In the genomic region with DNA sequence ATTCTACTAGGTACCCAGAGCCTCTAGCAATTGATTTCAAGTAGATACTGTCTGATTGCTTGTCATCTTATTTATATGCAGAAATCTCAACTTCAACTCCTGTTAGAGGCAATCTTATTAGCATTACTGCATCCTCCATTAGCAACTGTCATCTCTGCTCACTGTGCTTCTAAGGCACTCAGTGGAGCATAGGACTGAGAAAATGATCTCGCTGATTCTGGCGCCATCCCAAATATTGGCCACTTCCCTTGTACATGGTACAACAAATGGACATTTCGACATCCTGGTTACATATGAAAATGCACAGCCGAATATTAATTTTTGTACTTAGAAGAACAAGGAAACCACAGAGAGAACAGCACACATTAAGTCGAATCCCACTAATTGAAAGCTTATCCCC, we compare ENCODE assay signal across 22 mouse cellular contexts.
A peak's percentile ranks its signal among the peaks of the same experiment; 100 is the strongest.
DNase-seq lines count a peak whose midpoint lies in the region; ATAC-seq and TF ChIP-seq lines count a peak whose summit lies in the region.
"Had no signal": no experiment of that assay in that cellular context is flagged by ENCODE, and none has a peak within 500 bp of the region (broad histone marks: within the 10 kb centered on the region; RNA-seq: fewer than 3 reads in every experiment).

No protein-coding gene starts in this region.

- H3K9ac ChIP-seq in hindbrain, embryonic 16.5 days (ENCODE audit: low read depth, low read length), result no peak overlapping the region
- H3K9ac ChIP-seq in hindbrain, embryonic 14.5 days, result no peak overlapping the region
- H3K9ac ChIP-seq in midbrain, embryonic 11.5 days (ENCODE audit: low read length), result no peak overlapping the region
- H3K9ac ChIP-seq in midbrain, embryonic 13.5 days (replicated peaks), result no peak overlapping the region
- H3K9ac ChIP-seq: heart, embryonic 15.5 days; intestine, embryonic 15.5 days had no signal

- no peaks in the 10 kb centered on the region for H3K9me3 ChIP-seq in hindbrain, embryonic 16.5 days (ENCODE audit: control insufficient read depth, low read length)
- no peaks in the 10 kb centered on the region for H3K9me3 ChIP-seq in hindbrain, embryonic 14.5 days (ENCODE audit: control insufficient read depth, low read length)
- H3K9me3 ChIP-seq in midbrain, embryonic 11.5 days (ENCODE audit: control insufficient read depth, low read length), result no peaks in the 10 kb centered on the region
- H3K9me3 ChIP-seq in midbrain, embryonic 13.5 days, result no peaks in the 10 kb centered on the region
- H3K9me3 ChIP-seq: embryonic facial prominence, embryonic 10.5 days; heart, embryonic 15.5 days; hindbrain, embryonic 10.5 days; intestine, embryonic 15.5 days had no signal

- no peaks in the 10 kb centered on the region for H3K36me3 ChIP-seq in hindbrain, embryonic 16.5 days (ENCODE audit: control insufficient read depth, insufficient read depth, low read length)
- no peaks in the 10 kb centered on the region for H3K36me3 ChIP-seq in hindbrain, embryonic 14.5 days (replicated peaks; ENCODE audit: control insufficient read depth, insufficient read depth)
- no peaks in the 10 kb centered on the region for H3K36me3 ChIP-seq in midbrain, embryonic 11.5 days (ENCODE audit: control insufficient read depth, insufficient read depth, low read length)
- no peaks in the 10 kb centered on the region for H3K36me3 ChIP-seq in midbrain, embryonic 13.5 days
- H3K36me3 ChIP-seq: embryonic facial prominence, embryonic 10.5 days; heart, embryonic 15.5 days; hindbrain, embryonic 10.5 days; intestine, embryonic 15.5 days had no signal

- H3K4me2 ChIP-seq in hindbrain, embryonic 16.5 days (ENCODE audit: low read length), result no peak overlapping the region
- H3K4me2 ChIP-seq in hindbrain, embryonic 14.5 days (replicated peaks), result no peak overlapping the region
- no peak overlapping the region for H3K4me2 ChIP-seq in midbrain, embryonic 11.5 days
- H3K4me2 ChIP-seq in midbrain, embryonic 13.5 days (replicated peaks), result no peak overlapping the region
- H3K4me2 ChIP-seq: heart, embryonic 11.5 days; heart, embryonic 15.5 days; intestine, embryonic 15.5 days had no signal

- TF ChIP-seq CTCF in brain, embryonic 14.5 days (IDR thresholded peaks at IDR 0.05; ENCODE audit: borderline replicate concordance, extremely low read depth, insufficient read depth, insufficient read length), result no peak

- TF ChIP-seq POLR2A in brain, embryonic 14.5 days (IDR thresholded peaks at IDR 0.05; ENCODE audit: borderline replicate concordance, extremely low read depth, insufficient read depth, insufficient read length, poor library complexity, severe bottlenecking), result no peak

- H3K27me3 ChIP-seq in hindbrain, embryonic 16.5 days (replicated peaks; ENCODE audit: control insufficient read depth, insufficient read depth, low read length), result no peaks in the 10 kb centered on the region
- no peaks in the 10 kb centered on the region for H3K27me3 ChIP-seq in hindbrain, embryonic 14.5 days (ENCODE audit: control insufficient read depth, insufficient read depth, low read length)
- H3K27me3 ChIP-seq in midbrain, embryonic 11.5 days (ENCODE audit: control insufficient read depth, insufficient read depth, low read length), result no peaks in the 10 kb centered on the region
- peaks cover 12% of the 10 kb centered on the region; the same call in 1 of the 2 replicates for H3K27me3 ChIP-seq in midbrain, embryonic 13.5 days
- H3K27me3 ChIP-seq: heart, embryonic 15.5 days; intestine, embryonic 15.5 days had no signal

- 74% methylated on average over 5 of the region's 5 CpGs for WGBS in hindbrain, embryonic 16.5 days
- 79% methylated on average over 5 of the region's 5 CpGs for WGBS in hindbrain, embryonic 14.5 days
- whole genome bisulfite sequencing in midbrain, embryonic 11.5 days, result 92% methylated on average over 5 of the region's 5 CpGs
- WGBS in midbrain, embryonic 13.5 days, result 83% methylated on average over 5 of the region's 5 CpGs

- H3K4me3 ChIP-seq in hindbrain, embryonic 16.5 days (ENCODE audit: low read length), result no peak overlapping the region
- no peak overlapping the region for H3K4me3 ChIP-seq in hindbrain, embryonic 14.5 days (replicated peaks; ENCODE audit: low read length)
- H3K4me3 ChIP-seq in midbrain, embryonic 11.5 days (ENCODE audit: low read depth, low read length), result no peak overlapping the region
- H3K4me3 ChIP-seq in midbrain, embryonic 13.5 days (replicated peaks), result no peak overlapping the region
- H3K4me3 ChIP-seq: embryonic facial prominence, embryonic 10.5 days; heart, adult 2 months; heart, embryonic 15.5 days; hindbrain, embryonic 10.5 days; intestine, embryonic 15.5 days had no signal

- no peaks in the 10 kb centered on the region for H3K4me1 ChIP-seq in hindbrain, embryonic 16.5 days (ENCODE audit: control insufficient read depth, insufficient read depth, low read depth, low read length)
- H3K4me1 ChIP-seq in hindbrain, embryonic 14.5 days (replicated peaks; ENCODE audit: control insufficient read depth, insufficient read depth, low read length), result no peaks in the 10 kb centered on the region
- H3K4me1 ChIP-seq in midbrain, embryonic 11.5 days (ENCODE audit: control insufficient read depth, insufficient read depth, low read length), result no peaks in the 10 kb centered on the region
- H3K4me1 ChIP-seq in midbrain, embryonic 13.5 days (replicated peaks), result no peaks in the 10 kb centered on the region
- H3K4me1 ChIP-seq: embryonic facial prominence, embryonic 10.5 days; heart, embryonic 15.5 days; hindbrain, embryonic 10.5 days; intestine, embryonic 15.5 days had no signal

- DNase-seq in cerebellum, postnatal 14 days, result peak; percentile 10 to 24
- no peak for DNase-seq in cerebellum, adult 11-12 months
- DNase-seq in hindbrain, embryonic 14.5 days (ENCODE audit: low spot score), result no peak
- DNase-seq in midbrain, embryonic 11.5 days (ENCODE audit: low spot score, missing footprints), result peak; percentile 71
- peak; percentile 57 for DNase-seq in brain, embryonic 14.5 days (ENCODE audit: low read depth)
- DNase-seq in neural tube, embryonic 10.5 days (ENCODE audit: extremely low spot score, low spot score), result no peak
- DNase-seq: adrenal gland, adult 2 months; adrenal gland, postnatal 25 days; cerebellum, adult 8-10 months; cerebellum, postnatal 36 days; gastrocnemius, postnatal 14 days; heart, adult 2 months; heart, postnatal 14 days; kidney, adult 18-20 months had no signal

- H3K27ac ChIP-seq in hindbrain, embryonic 16.5 days (ENCODE audit: low read depth, low read length), result no peak overlapping the region
- no peak overlapping the region for H3K27ac ChIP-seq in hindbrain, embryonic 14.5 days
- H3K27ac ChIP-seq in midbrain, embryonic 11.5 days (ENCODE audit: low read depth, low read length), result no peak overlapping the region
- H3K27ac ChIP-seq in midbrain, embryonic 13.5 days, result no peak overlapping the region
- H3K27ac ChIP-seq: embryonic facial prominence, embryonic 10.5 days; heart, adult 2 months; heart, embryonic 15.5 days; hindbrain, embryonic 10.5 days; intestine, embryonic 15.5 days had no signal

- ATAC-seq in hindbrain, embryonic 16.5 days, result peak; percentile 67; the same call in 1 of the 2 replicates
- no peak for ATAC-seq in hindbrain, embryonic 14.5 days (ENCODE audit: low FRiP score)
- ATAC-seq in midbrain, embryonic 11.5 days (ENCODE audit: low FRiP score), result no peak
- ATAC-seq in midbrain, embryonic 13.5 days, result no peak
- ATAC-seq: intestine, embryonic 15.5 days; Patski had no signal

Comparison
In these comparisons a context has a peak if more than half of its experiments do, and no peak if none do; other contexts are left out.
1. DNase-seq: peak in cerebellum, postnatal 14 days (2 of 2), midbrain, embryonic 11.5 days (single experiment) and brain, embryonic 14.5 days (single experiment); none in cerebellum, adult 11-12 months (single experiment), hindbrain, embryonic 14.5 days (single experiment) and neural tube, embryonic 10.5 days (single experiment).